Mouse (Mus musculus) cerebellum, adult 11 months (tissue): Measurements from ENCODE around the gene Ggps1.
"Not testable (repeated sequence)": the region's sequence is repeated elsewhere in the genome, so short reads cannot be mapped to it uniquely, and the experiment has no call there.

Experiments
- DNase-seq: peaks from one replicate; pipeline ENCODE4 v3.0.0; 2022

The Ggps1 gene

DNA sequence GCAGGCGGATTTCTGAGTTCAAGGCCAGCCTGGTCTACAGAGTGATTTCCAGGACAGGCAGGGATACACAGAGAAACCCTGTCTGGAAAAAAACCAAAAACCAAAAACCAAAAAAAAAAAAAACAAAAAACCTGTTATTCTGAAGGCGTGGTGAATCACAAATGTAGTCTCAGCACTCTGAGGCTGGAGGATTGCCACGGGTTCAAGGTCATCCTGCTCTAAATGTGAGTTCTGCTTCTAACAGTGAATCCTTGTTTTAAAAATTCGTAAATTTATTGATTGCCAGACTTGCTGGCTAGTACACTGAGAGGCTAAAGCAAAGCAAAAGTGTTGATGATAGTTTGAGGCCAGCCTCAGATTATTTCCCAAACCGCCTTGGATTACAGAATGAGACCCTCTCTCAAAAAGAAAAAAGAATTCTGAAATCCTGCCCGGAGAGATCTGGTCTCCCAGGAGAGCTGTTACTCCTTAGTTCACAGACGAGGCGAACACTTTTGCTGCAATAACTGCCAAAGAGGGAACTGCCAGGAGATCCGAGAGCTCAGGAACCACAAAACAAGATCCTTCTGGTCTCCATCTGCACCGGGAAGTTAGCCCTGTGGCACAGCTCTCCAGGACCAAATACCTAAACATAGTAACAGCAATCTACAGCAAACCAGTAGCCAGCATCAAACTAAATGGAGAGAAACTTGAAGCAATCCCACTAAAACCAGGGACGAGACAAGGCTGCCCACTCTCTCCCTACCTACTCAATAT lies 27.2 kb downstream of the Ggps1 start:
- DNase-seq: no peak

- DNase-seq: not testable (repeated sequence)
Observed at GRCm38 (mm10) chr13:14035352-14035751, 27.9 kb downstream of the Ggps1 start.

- no peak for DNase-seq
Observed at GRCm38 (mm10) chr13:14034073-14034348, 29.3 kb downstream of the Ggps1 start.

DNA sequence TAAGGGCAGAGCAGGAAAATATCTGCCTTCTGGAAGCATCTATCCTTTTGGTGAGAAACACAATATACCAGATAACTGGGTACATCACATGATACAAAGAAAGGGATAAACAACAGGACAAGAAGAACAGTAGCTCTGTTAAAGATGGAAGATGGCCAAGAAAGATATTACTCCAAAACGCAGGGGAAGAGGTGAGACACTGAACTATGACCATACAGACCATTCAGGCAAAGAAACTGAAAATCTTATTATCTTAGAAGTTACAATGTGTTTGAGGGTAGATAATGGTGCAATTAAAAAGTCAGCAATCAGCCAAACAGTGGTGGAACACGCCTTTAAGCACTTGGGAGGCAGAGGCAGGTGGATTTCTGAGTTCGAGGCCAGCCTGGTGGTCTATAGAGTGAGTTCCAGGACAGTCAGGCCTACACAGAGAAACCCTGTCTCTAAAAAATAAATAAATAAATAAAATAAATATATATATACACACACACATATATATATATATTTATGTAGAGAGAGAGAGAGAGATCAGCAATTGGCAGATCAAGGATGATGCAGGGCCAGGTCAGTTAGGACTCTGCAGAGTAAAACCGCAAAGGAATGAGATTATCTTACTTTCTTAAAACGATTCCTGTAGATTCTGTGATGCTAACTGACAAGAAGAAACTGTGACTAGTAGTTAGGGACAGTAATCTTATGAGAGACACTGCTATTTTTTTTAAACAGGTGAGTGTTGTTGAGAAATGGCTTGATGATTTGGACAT lies 29.8 kb downstream of the Ggps1 start:
- no peak for DNase-seq

DNA sequence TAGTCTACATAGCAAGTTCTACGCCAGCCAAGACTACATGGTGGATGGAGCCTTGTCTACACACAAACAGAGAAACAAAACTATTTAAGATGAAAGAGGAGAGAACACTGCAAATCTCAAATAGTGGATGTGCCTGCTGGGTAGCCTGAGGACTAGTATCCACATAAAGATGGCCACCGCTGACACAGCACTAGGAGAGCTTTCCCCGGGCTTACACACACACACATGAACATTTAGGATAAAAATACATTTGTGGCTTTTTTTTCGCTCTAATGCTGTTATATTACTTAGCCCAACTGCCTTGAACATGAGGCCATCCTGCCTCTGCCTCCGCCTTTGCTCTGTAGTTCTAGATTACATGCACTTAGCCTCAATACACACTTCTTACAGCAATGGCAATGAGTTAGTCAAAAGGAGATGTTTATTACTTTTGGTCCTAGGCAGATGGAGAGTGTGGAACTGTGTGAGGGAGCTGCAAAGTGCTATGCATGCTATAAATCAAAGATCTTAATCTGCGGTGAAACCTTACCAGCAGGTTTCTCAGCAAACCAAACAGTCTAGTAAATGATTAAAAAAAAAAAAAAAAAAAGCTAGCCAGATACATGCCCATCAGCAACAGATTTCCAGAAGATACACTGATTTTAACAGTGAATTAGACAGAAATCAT lies 37.0 kb downstream of the Ggps1 start:
- DNase-seq: no peak

DNA sequence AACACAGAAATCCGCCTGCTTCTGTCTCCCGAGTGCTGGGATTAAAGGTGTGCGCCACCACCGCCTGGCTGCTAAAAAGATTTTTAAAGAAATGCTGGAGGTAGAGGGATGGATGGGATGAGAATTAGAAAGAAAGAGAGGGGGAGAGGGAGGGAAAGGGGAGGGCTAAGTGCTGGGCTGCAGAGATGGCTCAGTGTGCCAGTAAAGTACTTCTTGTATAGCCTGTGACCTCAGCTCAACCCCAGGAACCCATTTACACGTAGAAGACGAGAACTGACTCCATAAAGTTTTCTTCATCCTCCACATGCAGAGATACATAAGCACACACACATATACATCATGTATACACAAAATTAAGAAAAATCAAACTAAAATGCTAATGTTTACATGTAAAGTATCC lies 37.7 kb downstream of the Ggps1 start:
- no peak for DNase-seq

GRCm38 (mm10) chr13:14021417-14021816 lies 41.9 kb downstream of the Ggps1 start:
- not testable (repeated sequence) for DNase-seq

- no peak for DNase-seq
Observed at GRCm38 (mm10) chr13:14018852-14019251, 44.4 kb downstream of the Ggps1 start.

DNA sequence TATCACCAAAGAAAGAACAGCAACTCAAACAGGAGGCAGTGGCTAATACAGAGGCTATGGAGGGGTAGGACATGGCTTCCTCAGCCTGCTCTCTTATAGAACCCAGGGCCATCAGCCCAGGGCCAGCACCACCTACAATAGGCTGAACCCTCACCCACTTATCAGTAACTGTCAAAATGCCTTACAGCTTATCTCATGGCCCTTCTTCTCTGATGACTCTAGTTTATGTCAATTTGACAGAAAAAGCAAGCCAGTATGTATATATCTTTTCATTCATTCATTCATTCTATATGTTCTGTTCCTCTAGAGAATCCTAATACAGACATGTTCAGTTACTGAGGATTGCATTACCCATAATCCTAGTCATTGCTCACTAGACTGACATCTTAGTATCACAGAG lies 45.0 kb downstream of the Ggps1 start:
- no peak for DNase-seq

DNA sequence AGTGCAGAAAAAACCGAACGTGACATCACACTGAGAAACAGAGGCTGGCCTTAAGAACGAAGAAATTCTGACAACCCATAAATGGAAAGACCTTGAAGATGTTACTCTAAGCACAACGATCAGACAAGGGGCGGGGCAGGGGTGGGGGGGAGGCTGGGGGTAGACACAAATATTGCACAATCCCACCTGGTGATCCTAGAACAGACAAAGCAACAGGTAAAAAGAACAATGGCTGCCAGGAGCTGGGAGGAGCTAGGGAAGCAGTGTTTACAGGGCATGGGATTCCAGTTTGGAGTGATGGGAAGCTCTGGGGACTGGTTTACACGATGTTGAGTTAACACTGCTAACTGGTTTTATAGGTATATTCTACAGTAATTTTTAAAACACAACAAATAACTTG lies 47.7 kb downstream of the Ggps1 start:
- DNase-seq: no peak

- no peak for DNase-seq
Observed at GRCm38 (mm10) chr13:14014540-14014939, 48.7 kb downstream of the Ggps1 start.

DNA sequence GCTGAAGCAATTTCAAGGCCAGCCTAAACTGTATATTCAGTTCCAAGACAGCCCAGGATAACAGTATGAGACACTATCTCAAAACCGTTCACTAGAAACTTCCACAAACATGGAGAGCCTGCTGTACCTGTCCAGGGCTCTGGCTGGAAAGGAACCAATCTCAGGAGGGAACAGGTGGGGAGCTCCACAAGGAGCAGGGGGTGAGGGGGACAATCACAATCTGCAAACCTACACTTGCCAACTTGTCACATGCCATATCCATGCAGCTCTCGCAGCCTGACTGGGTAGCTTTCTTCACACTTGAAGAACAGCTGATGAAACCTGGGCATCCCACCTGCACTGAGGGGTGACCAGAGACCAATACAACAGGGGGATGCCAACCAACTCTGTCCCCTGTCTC lies 49.3 kb downstream of the Ggps1 start:
- peak; percentile 24 for DNase-seq

DNA sequence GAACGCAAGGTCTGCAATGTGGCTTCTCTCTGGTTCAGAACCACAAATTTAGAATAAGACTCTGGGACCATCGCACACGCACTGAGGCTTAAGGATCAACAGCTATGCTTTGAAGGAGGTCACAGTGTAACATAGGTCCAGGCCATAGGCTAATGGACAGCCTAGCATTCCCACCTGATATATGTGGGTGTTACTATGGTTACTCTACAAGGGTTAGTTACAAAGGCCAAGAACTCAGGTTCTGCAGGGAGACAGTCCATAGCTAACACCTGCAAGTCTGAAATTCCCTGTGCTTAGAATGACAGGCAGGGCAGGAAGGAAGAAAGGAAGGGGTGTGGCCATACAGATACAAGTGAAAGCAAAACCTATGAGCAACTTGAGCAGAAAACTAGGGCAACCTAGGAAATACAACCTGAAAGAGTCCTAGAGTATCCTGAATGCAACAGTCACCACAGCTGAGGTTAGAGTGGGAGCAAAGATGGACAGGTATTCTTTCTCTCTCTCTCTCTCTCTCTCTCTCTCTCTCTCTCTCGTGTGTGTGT lies 51.8 kb downstream of the Ggps1 start:
- DNase-seq: no peak

DNA sequence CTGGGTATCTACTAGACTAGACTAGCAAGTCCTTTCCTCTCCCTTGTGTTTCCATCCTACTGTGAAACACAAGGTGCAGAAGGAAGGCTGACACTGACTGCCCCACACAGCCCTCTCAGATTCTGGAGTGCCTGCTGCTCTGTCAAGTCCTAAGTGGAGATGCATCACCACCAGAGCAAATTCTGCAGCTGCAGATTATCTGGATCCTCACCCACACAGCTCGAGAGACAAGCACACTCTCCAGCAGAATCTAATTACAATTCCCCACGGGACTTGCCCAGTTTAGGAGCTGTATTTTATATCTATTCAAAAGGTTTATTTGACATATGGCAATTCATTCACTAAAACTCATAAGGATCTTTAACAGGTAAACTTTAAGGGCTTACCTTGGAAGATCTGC lies 57.2 kb downstream of the Ggps1 start:
- DNase-seq: no peak

- DNase-seq: no peak
Observed at GRCm38 (mm10) chr13:14004999-14005398, 58.3 kb downstream of the Ggps1 start.

DNA sequence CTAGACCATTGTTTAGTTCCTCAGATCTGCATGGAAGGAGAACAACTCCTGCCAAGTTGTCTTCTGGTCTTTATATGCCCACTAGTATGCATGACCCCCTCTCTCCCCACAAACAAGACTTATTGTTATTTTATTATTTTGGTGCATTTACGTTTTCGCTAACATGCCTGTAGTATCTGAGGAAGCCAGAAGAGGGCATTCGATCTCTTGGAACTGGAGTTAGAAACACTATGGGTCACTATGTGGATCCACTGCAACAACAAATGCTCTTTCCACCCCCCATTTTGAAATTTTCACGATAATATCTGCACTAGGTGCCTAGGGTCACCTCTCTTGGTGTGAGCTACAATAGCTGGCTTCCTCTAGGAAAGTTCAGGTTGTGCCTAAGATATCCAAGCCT lies 59.2 kb downstream of the Ggps1 start:
- no peak for DNase-seq

DNA sequence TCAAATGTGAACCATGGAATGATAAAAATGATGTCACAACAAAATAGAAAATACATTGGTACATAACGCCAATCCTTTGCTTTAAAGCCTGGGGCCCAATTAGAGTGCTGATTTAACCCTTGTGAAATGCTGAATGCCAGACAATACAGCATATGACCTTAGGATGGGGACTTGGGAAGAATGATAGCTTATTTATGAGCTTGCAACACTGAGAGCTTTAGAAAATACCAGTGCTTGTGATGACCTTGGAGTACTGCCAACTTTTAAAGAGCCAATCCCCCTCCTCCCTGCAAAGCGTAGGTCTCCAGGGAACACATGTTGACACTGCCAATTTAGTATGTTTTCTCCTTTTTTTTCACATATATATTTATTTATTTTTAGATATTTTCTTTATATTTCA lies 60.6 kb downstream of the Ggps1 start:
- no peak for DNase-seq
